Mouse (Mus musculus) hindbrain, embryonic 12.5 days (tissue): ENCODE results near the gene 4930452B06Rik. TPM values are rescaled to one million over a fixed set of nuclear protein-coding genes. Genes with fewer than 3 reads are reported as not detected.

ENCODE experiments used
- ATAC-seq: fragments of 200-750 bp; cut with Nextera tagmentation; 2 replicates; pipeline ENCODE4 v1.8.0; 2017; ENCODE audit warnings: moderate TSS enrichment; ENCODE audit not compliant: low FRiP score
- H3K27ac ChIP-seq: fragments of 300-500 bp; sonication (generic); 2 replicates; pipeline ENCODE4 v1.5.1; 2016; ENCODE audit warnings: mild to moderate bottlenecking
- H3K27me3 ChIP-seq: fragments of 300-500 bp; sonication (generic); 2 replicates; pipeline ENCODE4 v1.6.1; 2016; ENCODE audit warnings: mild to moderate bottlenecking
- H3K36me3 ChIP-seq: fragments of 300-500 bp; sonication (generic); 2 replicates; pipeline ENCODE4 v1.6.1; 2016; ENCODE audit warnings: mild to moderate bottlenecking
- H3K4me1 ChIP-seq: fragments of 300-500 bp; sonication (generic); 2 replicates; pipeline ENCODE4 v1.6.1; 2016
- H3K4me2 ChIP-seq: fragments of 300-500 bp; sonication (generic); replicated peaks from 2 replicates; pipeline ENCODE4 v1.6.1; 2016; ENCODE audit warnings: mild to moderate bottlenecking
- H3K4me3 ChIP-seq: fragments of 300-500 bp; sonication (generic); 2 replicates; pipeline ENCODE4 v1.5.1; 2016; ENCODE audit warnings: mild to moderate bottlenecking
- H3K9ac ChIP-seq: fragments of 300-500 bp; sonication (generic); 2 replicates; pipeline ENCODE4 v1.6.1; 2016; ENCODE audit warnings: mild to moderate bottlenecking, moderate library complexity
- H3K9me3 ChIP-seq: fragments of 300-500 bp; sonication (generic); replicated peaks from 2 replicates; pipeline ENCODE4 v1.6.1; 2016; ENCODE audit warnings: mild to moderate bottlenecking
- WGBS: fragments of 180-500 bp; shearing (Covaris S2); methylation state at CpG from one replicate; pipeline ENCODE4 v1.1.7; 2016; 5-methylcytosine and 5-hydroxymethylcytosine counted together
- polyA plus RNA-seq: library from polyadenylated mRNA; unstranded; fragments of >200 nt; fragmentation: Nextera tagmentation; extraction: Ambion mirVana; gene quantifications from 2 replicates; pipeline ENCODE4 v1.2.1, GENCODE M21; 2016

The 4930452B06Rik gene
- polyA plus RNA-seq, 1 experiment from 2014 or later = 9.1 TPM

GRCm38 (mm10) chr14:8511276-8511675 lies 154.8 kb downstream of the 4930452B06Rik start:
- H3K4me3 ChIP-seq = no peak overlapping the region
- ATAC-seq = no peak
- H3K36me3 ChIP-seq = no peaks in the 10 kb centered on the region
- H3K27me3 ChIP-seq = no peaks in the 10 kb centered on the region
- H3K4me1 ChIP-seq = no peaks in the 10 kb centered on the region
- no peak overlapping the region for H3K4me2 ChIP-seq
- no peak overlapping the region for H3K27ac ChIP-seq
- WGBS = 83% methylated on average over 4 of the region's 4 CpGs
- no peak overlapping the region for H3K9ac ChIP-seq
- H3K9me3 ChIP-seq = no peaks in the 10 kb centered on the region

GRCm38 (mm10) chr14:8510288-8510959 lies 155.6 kb downstream of the 4930452B06Rik start:
- no peaks in the 10 kb centered on the region for H3K36me3 ChIP-seq
- H3K9me3 ChIP-seq = no peaks in the 10 kb centered on the region
- no peak overlapping the region for H3K4me3 ChIP-seq
- ATAC-seq = no peak
- no peak overlapping the region for H3K9ac ChIP-seq
- H3K27ac ChIP-seq = no peak overlapping the region
- WGBS = 90% methylated on average over 10 of the region's 10 CpGs
- no peaks in the 10 kb centered on the region for H3K27me3 ChIP-seq
- H3K4me2 ChIP-seq = no peak overlapping the region
- no peaks in the 10 kb centered on the region for H3K4me1 ChIP-seq

- Histone ChIP-seq H3K9ac (no peak overlapping the region), H3K4me3 (no peak overlapping the region), H3K27ac (no peak overlapping the region), H3K9me3 (no peaks in the 10 kb centered on the region), H3K36me3 (no peaks in the 10 kb centered on the region), H3K27me3 (no peaks in the 10 kb centered on the region), H3K4me2 (no peak overlapping the region), H3K4me1 (no peaks in the 10 kb centered on the region)
- no peak for ATAC-seq
These were observed 157.4 kb downstream of the 4930452B06Rik start for GRCm38 (mm10) chr14:8508669-8509068.

- H3K4me3 ChIP-seq = no peak overlapping the region
- H3K4me1 ChIP-seq = no peaks in the 10 kb centered on the region
- no peaks in the 10 kb centered on the region for H3K9me3 ChIP-seq
- H3K36me3 ChIP-seq = no peaks in the 10 kb centered on the region
- ATAC-seq = no peak
- H3K27ac ChIP-seq = no peak overlapping the region
- no peak overlapping the region for H3K9ac ChIP-seq
- 92% methylated on average over 2 of the region's 2 CpGs for WGBS
- H3K27me3 ChIP-seq = no peaks in the 10 kb centered on the region
- no peak overlapping the region for H3K4me2 ChIP-seq
These were observed 161.8 kb downstream of the 4930452B06Rik start for GRCm38 (mm10) chr14:8504206-8504605.

GRCm38 (mm10) chr14:8503345-8503744 lies 162.7 kb downstream of the 4930452B06Rik start:
- Histone ChIP-seq H3K36me3 (no peaks in the 10 kb centered on the region), H3K9ac (no peak overlapping the region), H3K4me1 (no peaks in the 10 kb centered on the region), H3K27me3 (no peaks in the 10 kb centered on the region), H3K4me3 (no peak overlapping the region), H3K9me3 (no peaks in the 10 kb centered on the region), H3K4me2 (no peak overlapping the region), H3K27ac (no peak overlapping the region)
- WGBS = 91% methylated on average over 3 of the region's 3 CpGs
- ATAC-seq = no peak

GRCm38 (mm10) chr14:8502496-8502895 lies 163.5 kb downstream of the 4930452B06Rik start:
- 92% methylated on average over 5 of the region's 5 CpGs for WGBS
- Histone ChIP-seq H3K4me3 (no peak overlapping the region), H3K9me3 (no peaks in the 10 kb centered on the region), H3K27ac (no peak overlapping the region), H3K9ac (no peak overlapping the region), H3K4me1 (no peaks in the 10 kb centered on the region), H3K4me2 (no peak overlapping the region), H3K36me3 (no peaks in the 10 kb centered on the region), H3K27me3 (no peaks in the 10 kb centered on the region)
- no peak for ATAC-seq

- ATAC-seq = no peak
- H3K4me1 ChIP-seq = no peaks in the 10 kb centered on the region
- WGBS = 87% methylated on average over 2 of the region's 2 CpGs
- no peak overlapping the region for H3K27ac ChIP-seq
- no peak overlapping the region for H3K4me2 ChIP-seq
- no peaks in the 10 kb centered on the region for H3K27me3 ChIP-seq
- no peaks in the 10 kb centered on the region for H3K9me3 ChIP-seq
- H3K36me3 ChIP-seq = no peaks in the 10 kb centered on the region
- H3K4me3 ChIP-seq = no peak overlapping the region
- no peak overlapping the region for H3K9ac ChIP-seq
These were observed 170.3 kb downstream of the 4930452B06Rik start for GRCm38 (mm10) chr14:8495691-8496090.

- H3K9me3 ChIP-seq = no peaks in the 10 kb centered on the region
- no peaks in the 10 kb centered on the region for H3K27me3 ChIP-seq
- H3K4me2 ChIP-seq = no peak overlapping the region
- 79% methylated on average over 4 of the region's 4 CpGs for WGBS
- H3K4me3 ChIP-seq = no peak overlapping the region
- H3K36me3 ChIP-seq = no peaks in the 10 kb centered on the region
- no peaks in the 10 kb centered on the region for H3K4me1 ChIP-seq
- H3K27ac ChIP-seq = no peak overlapping the region
- H3K9ac ChIP-seq = no peak overlapping the region
- no peak for ATAC-seq
These were observed 171.1 kb downstream of the 4930452B06Rik start for GRCm38 (mm10) chr14:8494952-8495351.

- H3K4me3 ChIP-seq = no peak overlapping the region
- ATAC-seq = no peak
- no peak overlapping the region for H3K4me2 ChIP-seq
- H3K9me3 ChIP-seq = no peaks in the 10 kb centered on the region
- 86% methylated on average over 1 of the region's 1 CpGs for WGBS
- no peaks in the 10 kb centered on the region for H3K36me3 ChIP-seq
- H3K4me1 ChIP-seq = no peaks in the 10 kb centered on the region
- no peak overlapping the region for H3K27ac ChIP-seq
- no peaks in the 10 kb centered on the region for H3K27me3 ChIP-seq
- H3K9ac ChIP-seq = no peak overlapping the region
These were observed 171.8 kb downstream of the 4930452B06Rik start for GRCm38 (mm10) chr14:8494260-8494659.

- no peak for ATAC-seq
- 75% methylated on average over 5 of the region's 5 CpGs for WGBS
- H3K36me3 ChIP-seq = no peaks in the 10 kb centered on the region
These were observed 187.9 kb downstream of the 4930452B06Rik start for GRCm38 (mm10) chr14:8478098-8478497.

GRCm38 (mm10) chr14:8477348-8477747 lies 188.7 kb downstream of the 4930452B06Rik start:
- WGBS = 68% methylated on average over 8 of the region's 8 CpGs
- no peak for ATAC-seq
- H3K4me3 ChIP-seq = no peak overlapping the region
- H3K36me3 ChIP-seq = no peaks in the 10 kb centered on the region
- H3K4me1 ChIP-seq = no peaks in the 10 kb centered on the region
- H3K9me3 ChIP-seq = no peaks in the 10 kb centered on the region
- no peak overlapping the region for H3K9ac ChIP-seq
- no peak overlapping the region for H3K27ac ChIP-seq
- no peaks in the 10 kb centered on the region for H3K27me3 ChIP-seq
- H3K4me2 ChIP-seq = no peak overlapping the region

More at GRCm38 (mm10) chr14:8478098-8478497, 187.9 kb downstream of the 4930452B06Rik start:
- no peak overlapping the region for H3K4me2 ChIP-seq
- H3K4me1 ChIP-seq = no peaks in the 10 kb centered on the region
- H3K27ac ChIP-seq = no peak overlapping the region
- H3K9me3 ChIP-seq = no peaks in the 10 kb centered on the region
- H3K9ac ChIP-seq = no peak overlapping the region
- H3K27me3 ChIP-seq = no peaks in the 10 kb centered on the region
- H3K4me3 ChIP-seq = no peak overlapping the region

- no peak for ATAC-seq
- 60% methylated on average over 3 of the region's 3 CpGs for WGBS
These were observed 189.4 kb downstream of the 4930452B06Rik start for GRCm38 (mm10) chr14:8476606-8477005.

GRCm38 (mm10) chr14:8475851-8476250 lies 190.2 kb downstream of the 4930452B06Rik start:
- WGBS = 75% methylated on average over 5 of the region's 5 CpGs
- Histone ChIP-seq H3K4me3 (no peak overlapping the region), H3K9me3 (no peaks in the 10 kb centered on the region), H3K27ac (no peak overlapping the region), H3K36me3 (no peaks in the 10 kb centered on the region), H3K4me2 (no peak overlapping the region), H3K27me3 (no peaks in the 10 kb centered on the region), H3K4me1 (no peaks in the 10 kb centered on the region), H3K9ac (no peak overlapping the region)
- no peak for ATAC-seq

More at GRCm38 (mm10) chr14:8476606-8477005, 189.4 kb downstream of the 4930452B06Rik start:
- no peaks in the 10 kb centered on the region for H3K36me3 ChIP-seq
- no peak overlapping the region for H3K9ac ChIP-seq
- H3K4me3 ChIP-seq = no peak overlapping the region
- H3K4me2 ChIP-seq = no peak overlapping the region
- H3K27me3 ChIP-seq = no peaks in the 10 kb centered on the region
- no peak overlapping the region for H3K27ac ChIP-seq
- H3K9me3 ChIP-seq = no peaks in the 10 kb centered on the region
- H3K4me1 ChIP-seq = no peaks in the 10 kb centered on the region
